Mouse (Mus musculus) kidney, postnatal 10 days (tissue): ENCODE results near the gene Catsper4.

ENCODE experiments used
- DNase-seq: peaks from one replicate; pipeline ENCODE4 v3.0.0; 2021; ENCODE audit warnings: mixed read lengths

Catsper4 gene

GRCm38 (mm10) chr4:134181112-134181511 is 46.1 kb downstream of the Catsper4 start:
- DNase-seq, result no peak

- no peak for DNase-seq
Measured at GRCm38 (mm10) chr4:134172391-134172790, 54.8 kb downstream of the Catsper4 start.

GRCm38 (mm10) chr4:134166906-134167305 is 60.3 kb downstream of the Catsper4 start:
- no peak for DNase-seq

- DNase-seq, result no peak
Measured at GRCm38 (mm10) chr4:134165548-134166465, 61.4 kb downstream of the Catsper4 start.

- DNase-seq, result no peak
Measured at GRCm38 (mm10) chr4:134165024-134165423, 62.2 kb downstream of the Catsper4 start.

- DNase-seq, result no peak
Measured at GRCm38 (mm10) chr4:134164591-134164990, 62.6 kb downstream of the Catsper4 start.
